Comparison of ENCODE assay signal across 10 mouse cellular contexts in genomic region chr9:21332161-21333061, GRCm38 (mm10). TPM values are rescaled to one million over a fixed set of nuclear protein-coding genes. Genes with fewer than 3 reads are reported as not detected.
DNase-seq lines count a peak whose midpoint lies in the region; ATAC-seq and TF ChIP-seq lines count a peak whose summit lies in the region.
"Had no signal": no experiment of that assay in that cellular context is flagged by ENCODE, and none has a peak within 500 bp of the region (broad histone marks: within the 10 kb centered on the region; RNA-seq: fewer than 3 reads in every experiment).

No protein-coding gene starts in this region.

- H3ac ChIP-seq in C2C12 (ENCODE audit: control insufficient read depth, insufficient read length, low read depth) = peak overlapping the region; percentile 37

- WGBS in heart, embryonic 13.5 days = 36% methylated on average over 9 of the region's 9 CpGs
- WGBS in forebrain, embryonic 11.5 days = 35% methylated on average over 9 of the region's 9 CpGs

- TF ChIP-seq CTCF in C2C12 (IDR thresholded peaks at IDR 0.05; ENCODE audit: control insufficient read depth, insufficient read depth, insufficient read length) = no peak

- DNase-seq in heart, postnatal 36 days = no peak
- no peak for DNase-seq in forebrain, embryonic 11.5 days (ENCODE audit: low spot score)
- no peak for DNase-seq in ovary, postnatal 10 days (ENCODE audit: low spot score)
- no peak for DNase-seq in urinary bladder, postnatal 4 days (ENCODE audit: low spot score in 2 of 2)
- no peak for DNase-seq in right cerebral cortex, postnatal 36 days (ENCODE audit: low spot score in 2 of 2)

- no peaks in the 10 kb centered on the region for H3K27me3 ChIP-seq in heart, embryonic 13.5 days (replicated peaks)
- H3K27me3 ChIP-seq in C2C12 (ENCODE audit: control insufficient read depth, insufficient read depth, insufficient read length) = no peaks in the 10 kb centered on the region
- no peaks in the 10 kb centered on the region for H3K27me3 ChIP-seq in forebrain, embryonic 11.5 days (ENCODE audit: control insufficient read depth, insufficient read depth, low read length)
- H3K27me3 ChIP-seq: stomach, embryonic 15.5 days had no signal

- intact Hi-C loops in heart, postnatal 36 days (cut with DNase I) = no loop called here

- peak overlapping the region; percentile 67 for H3K27ac ChIP-seq in heart, embryonic 13.5 days (replicated peaks)
- H3K27ac ChIP-seq in forebrain, embryonic 11.5 days (ENCODE audit: low read depth, low read length) = no peak overlapping the region
- H3K27ac ChIP-seq: stomach, embryonic 15.5 days had no signal

- ATAC-seq in heart, embryonic 13.5 days (ENCODE audit: extremely low read depth, insufficient number of reproducible peaks, low FRiP score, low TSS enrichment) = no peak
- no peak for ATAC-seq in forebrain, embryonic 11.5 days (replicated peaks; ENCODE audit: low FRiP score)
- ATAC-seq in megakaryocyte, adult 5-6 weeks (ENCODE audit: poor library complexity, severe bottlenecking) = peak; percentile 40

- H3K9ac ChIP-seq in heart, embryonic 13.5 days = peak overlapping the region; percentile 41
- H3K9ac ChIP-seq in forebrain, embryonic 11.5 days (ENCODE audit: low read length) = peak overlapping the region; percentile 20; the same call in 1 of the 2 replicates
- H3K9ac ChIP-seq: stomach, embryonic 15.5 days had no signal

- no peaks in the 10 kb centered on the region for H3K9me3 ChIP-seq in heart, embryonic 13.5 days
- no peaks in the 10 kb centered on the region for H3K9me3 ChIP-seq in forebrain, embryonic 11.5 days (ENCODE audit: control insufficient read depth, low read length)
- H3K9me3 ChIP-seq: stomach, embryonic 15.5 days had no signal

- H3K79me3 ChIP-seq in C2C12 (ENCODE audit: low read depth) = peaks cover 28% of the 10 kb centered on the region

- H3K4me2 ChIP-seq in heart, embryonic 13.5 days = no peak overlapping the region; the same call in 1 of the 2 replicates
- H3K4me2 ChIP-seq in forebrain, embryonic 11.5 days (ENCODE audit: low read depth, low read length, severe bottlenecking) = no peak overlapping the region
- H3K4me2 ChIP-seq: stomach, embryonic 15.5 days had no signal

- H3K4me3 ChIP-seq in heart, embryonic 13.5 days = no peak overlapping the region
- H3K4me3 ChIP-seq in C2C12 (ENCODE audit: insufficient read depth, poor library complexity, severe bottlenecking) = no peak overlapping the region
- no peak overlapping the region for H3K4me3 ChIP-seq in forebrain, embryonic 11.5 days (ENCODE audit: low read depth, low read length)
- H3K4me3 ChIP-seq: stomach, embryonic 15.5 days had no signal

- peaks cover 9% of the 10 kb centered on the region; the same call in 1 of the 2 replicates for H3K36me3 ChIP-seq in heart, embryonic 13.5 days
- no peaks in the 10 kb centered on the region for H3K36me3 ChIP-seq in C2C12 (ENCODE audit: control insufficient read depth, insufficient read depth)
- no peaks in the 10 kb centered on the region for H3K36me3 ChIP-seq in forebrain, embryonic 11.5 days (ENCODE audit: control insufficient read depth, insufficient read depth, low read length)
- H3K36me3 ChIP-seq: stomach, embryonic 15.5 days had no signal

- H3K79me2 ChIP-seq in C2C12 (ENCODE audit: control insufficient read depth, insufficient read depth) = peaks cover 76% of the 10 kb centered on the region

- peaks cover 69% of the 10 kb centered on the region for H3K4me1 ChIP-seq in heart, embryonic 13.5 days
- no peaks in the 10 kb centered on the region for H3K4me1 ChIP-seq in forebrain, embryonic 11.5 days (replicated peaks; ENCODE audit: control insufficient read depth, insufficient read depth, low read length)

TF ChIP-seq in C2C12, 6 proteins besides CTCF, POLR2A, EP300 and RAD21:
- TF ChIP-seq USF1 (IDR thresholded peaks at IDR 0.05; ENCODE audit: low read depth) (peak; percentile 74), FOSL1 (IDR thresholded peaks at IDR 0.05; ENCODE audit: insufficient read depth, low read length, poor library complexity, severe bottlenecking) (peak; percentile 19), MYOD1 (IDR thresholded peaks at IDR 0.05; ENCODE audit: control insufficient read depth, insufficient read length, low read depth) (peak; percentile 56), MYOG (IDR thresholded peaks at IDR 0.05; ENCODE audit: control insufficient read depth, extremely low read depth, insufficient read length) (no peak), MAX (IDR thresholded peaks at IDR 0.05) (peak; percentile 67), CEBPB (IDR thresholded peaks at IDR 0.05; ENCODE audit: low read depth) (peak; percentile 80)

RNA-seq across cellular contexts. Expression of gene Slc44a2, which starts 11.9 kb away (rescaled TPM):
- 56.9 and 60.3 TPM in 2 replicates for polyA plus RNA-seq in heart, embryonic 13.5 days (2015; fragmentation: Nextera tagmentation; extraction: Ambion mirVana)
- 100 to 1,000 TPM; 118 to 124 TPM for total RNA-seq in heart, postnatal 36 days (2021)
- polyA plus RNA-seq in C2C12 (2012; fragmentation: generic; extraction: Trizol) = 221 TPM
- 71.0 and 76.3 TPM in 2 replicates for polyA plus RNA-seq in forebrain, embryonic 11.5 days (2014; fragmentation: Nextera tagmentation; extraction: Ambion mirVana)
- total RNA-seq in megakaryocyte, adult 5-6 weeks (2015) = 112 and 124 TPM in 2 replicates
- total RNA-seq in megakaryocyte, adult 5-6 weeks (2017) = 101 and 116 TPM in 2 replicates

RNA-seq across cellular contexts. Expression of gene Ap1m2, which starts 20.3 kb away (rescaled TPM):
- polyA plus RNA-seq in heart, embryonic 13.5 days (2015; fragmentation: Nextera tagmentation; extraction: Ambion mirVana) = 1.7 and 2.1 TPM in 2 replicates
- not detected for total RNA-seq in heart, postnatal 36 days (2021)
- polyA plus RNA-seq in C2C12 (2012; fragmentation: generic; extraction: Trizol) = not detected
- 1.4 and 2.6 TPM in 2 replicates for polyA plus RNA-seq in forebrain, embryonic 11.5 days (2014; fragmentation: Nextera tagmentation; extraction: Ambion mirVana)
- 0.31 and 0.32 TPM in 2 replicates for total RNA-seq in megakaryocyte, adult 5-6 weeks (2015)
- 0.92 and 1.6 TPM in 2 replicates for total RNA-seq in megakaryocyte, adult 5-6 weeks (2017)
- total RNA-seq: gastrocnemius, adult 8-10 months had no signal

RNA-seq across cellular contexts. Expression of gene Ilf3, which starts 35.3 kb away (rescaled TPM):
- 115 and 120 TPM in 2 replicates for polyA plus RNA-seq in heart, embryonic 13.5 days (2015; fragmentation: Nextera tagmentation; extraction: Ambion mirVana)
- 10 to 100 TPM; 28.9 to 29.0 TPM for total RNA-seq in heart, postnatal 36 days (2021)
- 66.6 TPM for polyA plus RNA-seq in C2C12 (2012; fragmentation: generic; extraction: Trizol)
- polyA plus RNA-seq in forebrain, embryonic 11.5 days (2014; fragmentation: Nextera tagmentation; extraction: Ambion mirVana) = 295 and 297 TPM in 2 replicates
- 21.7 and 22.9 TPM in 2 replicates for total RNA-seq in megakaryocyte, adult 5-6 weeks (2015)
- 42.0 and 42.5 TPM in 2 replicates for total RNA-seq in megakaryocyte, adult 5-6 weeks (2017)

RNA-seq across cellular contexts. Expression of gene Cdkn2d, which starts 41.2 kb away (rescaled TPM):
- 80.4 and 101 TPM in 2 replicates for polyA plus RNA-seq in heart, embryonic 13.5 days (2015; fragmentation: Nextera tagmentation; extraction: Ambion mirVana)
- 10 to 100 TPM; 15.9 to 18.4 TPM for total RNA-seq in heart, postnatal 36 days (2021)
- 49.4 TPM for polyA plus RNA-seq in C2C12 (2012; fragmentation: generic; extraction: Trizol)
- polyA plus RNA-seq in forebrain, embryonic 11.5 days (2014; fragmentation: Nextera tagmentation; extraction: Ambion mirVana) = 58.6 and 60.8 TPM in 2 replicates
- 132 and 138 TPM in 2 replicates for total RNA-seq in megakaryocyte, adult 5-6 weeks (2015)
- 65.6 and 75.3 TPM in 2 replicates for total RNA-seq in megakaryocyte, adult 5-6 weeks (2017)

RNA-seq across cellular contexts. Expression of gene Kri1, which starts 44.6 kb away (rescaled TPM):
- 12.7 and 13.2 TPM in 2 replicates for polyA plus RNA-seq in heart, embryonic 13.5 days (2015; fragmentation: Nextera tagmentation; extraction: Ambion mirVana)
- 10 to 100 TPM; 16.5 to 18.0 TPM for total RNA-seq in heart, postnatal 36 days (2021)
- polyA plus RNA-seq in C2C12 (2012; fragmentation: generic; extraction: Trizol) = 29.3 TPM
- 16.3 and 22.3 TPM in 2 replicates for polyA plus RNA-seq in forebrain, embryonic 11.5 days (2014; fragmentation: Nextera tagmentation; extraction: Ambion mirVana)
- 28.0 and 28.4 TPM in 2 replicates for total RNA-seq in megakaryocyte, adult 5-6 weeks (2015)
- total RNA-seq in megakaryocyte, adult 5-6 weeks (2017) = 53.6 and 76.9 TPM in 2 replicates
